Mouse (Mus musculus) urinary bladder, postnatal 14 days (tissue): ENCODE measurements around the gene Imp3.
"Not testable (repeated sequence)": the region's sequence is repeated elsewhere in the genome, so short reads cannot be mapped to it uniquely, and the experiment has no call there.

Source experiments
- DNase-seq: peaks from one replicate; pipeline ENCODE4 v3.0.0; 2021; ENCODE audit warnings: low spot score

Imp3 gene

GRCm38 (mm10) chr9:56937223-56938160 is at the start of gene Imp3:
TSS of gene Imp3 (plus strand) at chr9:56937475.
- DNase-seq = peak; percentile 91

- no peak for DNase-seq
Observed at GRCm38 (mm10) chr9:56887581-56887980, 49.7 kb upstream of the Imp3 start.

- peak; percentile 83 for DNase-seq
Observed at GRCm38 (mm10) chr9:56889817-56890216, 47.5 kb upstream of the Imp3 start.

- DNase-seq = no peak
Observed at GRCm38 (mm10) chr9:56890522-56891250, 46.6 kb upstream of the Imp3 start.

GRCm38 (mm10) chr9:56891517-56892011 is 45.7 kb upstream of the Imp3 start:
- peak; percentile 67 for DNase-seq

GRCm38 (mm10) chr9:56892111-56892510 is 45.2 kb upstream of the Imp3 start:
- DNase-seq = no peak

GRCm38 (mm10) chr9:56893313-56893712 is 44.0 kb upstream of the Imp3 start:
- DNase-seq = no peak

- peak; percentile 59 for DNase-seq
Observed at GRCm38 (mm10) chr9:56894006-56894405, 43.3 kb upstream of the Imp3 start.

GRCm38 (mm10) chr9:56896779-56897178 is 40.5 kb upstream of the Imp3 start:
- DNase-seq = no peak

GRCm38 (mm10) chr9:56899409-56899808 is 37.9 kb upstream of the Imp3 start:
- DNase-seq = no peak

GRCm38 (mm10) chr9:56900060-56900459 is 37.2 kb upstream of the Imp3 start:
- no peak for DNase-seq

- no peak for DNase-seq
Observed at GRCm38 (mm10) chr9:56900571-56900970, 36.7 kb upstream of the Imp3 start.

GRCm38 (mm10) chr9:56901187-56901586 is 36.1 kb upstream of the Imp3 start:
- DNase-seq = peak; percentile 78

- DNase-seq = no peak
Observed at GRCm38 (mm10) chr9:56903662-56904061, 33.6 kb upstream of the Imp3 start.

- peak; percentile 71 for DNase-seq
Observed at GRCm38 (mm10) chr9:56907549-56907948, 29.7 kb upstream of the Imp3 start.

GRCm38 (mm10) chr9:56909991-56910390 is 27.3 kb upstream of the Imp3 start:
- not testable (repeated sequence) for DNase-seq

- DNase-seq = no peak
Observed at GRCm38 (mm10) chr9:56911017-56911416, 26.3 kb upstream of the Imp3 start.

- DNase-seq = peak; percentile 69
Observed at GRCm38 (mm10) chr9:56913991-56914390, 23.3 kb upstream of the Imp3 start.

GRCm38 (mm10) chr9:56915116-56915515 is 22.2 kb upstream of the Imp3 start:
- no peak for DNase-seq

- no peak for DNase-seq
Observed at GRCm38 (mm10) chr9:56915695-56916410, 21.4 kb upstream of the Imp3 start.

GRCm38 (mm10) chr9:56917131-56917530 is 20.1 kb upstream of the Imp3 start:
- DNase-seq = no peak

- DNase-seq = no peak
Observed at GRCm38 (mm10) chr9:56918466-56918865, 18.8 kb upstream of the Imp3 start.
